Mouse (Mus musculus) kidney, embryonic 14.5 days (tissue): ENCODE measurements around the gene Clmn. TPM values are rescaled to one million over a fixed set of nuclear protein-coding genes. Genes with fewer than 3 reads are reported as not detected.
"Not testable (repeated sequence)": the region's sequence is repeated elsewhere in the genome, so short reads cannot be mapped to it uniquely, and the experiment has no call there.

Experiments
- ATAC-seq: fragments of 200-750 bp; cut with Nextera tagmentation; 2 replicates; pipeline ENCODE4 v1.8.0; 2017; ENCODE audit warnings: moderate number of reproducible peaks, mild to moderate bottlenecking, moderate TSS enrichment, moderate library complexity; ENCODE audit not compliant: low FRiP score, low TSS enrichment
- H3K27ac ChIP-seq: fragments of 300-500 bp; sonication (generic); 2 replicates; pipeline ENCODE4 v1.5.1; 2014; ENCODE audit warnings: low read depth, mild to moderate bottlenecking, low read length, moderate library complexity, mixed read lengths
- H3K27me3 ChIP-seq: fragments of 300-500 bp; sonication (generic); 2 replicates; pipeline ENCODE4 v1.6.1; 2014; ENCODE audit warnings: mild to moderate bottlenecking, low read length; ENCODE audit not compliant: control insufficient read depth, insufficient read depth
- H3K36me3 ChIP-seq: fragments of 300-500 bp; sonication (generic); 2 replicates; pipeline ENCODE4 v1.6.1; 2014; ENCODE audit warnings: low read length, mixed read lengths; ENCODE audit not compliant: control insufficient read depth, insufficient read depth
- H3K4me1 ChIP-seq: fragments of 300-500 bp; sonication (generic); 2 replicates; pipeline ENCODE4 v1.6.1; 2014; ENCODE audit warnings: low read length, mixed read lengths; ENCODE audit not compliant: control insufficient read depth, insufficient read depth
- H3K4me2 ChIP-seq: fragments of 300-500 bp; sonication (generic); replicated peaks from 2 replicates; pipeline ENCODE4 v1.6.1; 2014; ENCODE audit warnings: low read depth, mild to moderate bottlenecking, low read length
- H3K4me3 ChIP-seq: fragments of 300-500 bp; sonication (generic); 2 replicates; pipeline ENCODE4 v1.5.1; 2014; ENCODE audit warnings: mild to moderate bottlenecking, low read length
- H3K9ac ChIP-seq: fragments of 300-500 bp; sonication (generic); 2 replicates; pipeline ENCODE4 v1.6.1; 2014; ENCODE audit warnings: low read depth, mild to moderate bottlenecking, low read length, moderate library complexity
- H3K9me3 ChIP-seq: fragments of 300-500 bp; sonication (generic); 2 replicates; pipeline ENCODE4 v1.6.1; 2016; ENCODE audit warnings: low read length; ENCODE audit not compliant: control insufficient read depth
- WGBS: fragments of 180-500 bp; shearing (Covaris S2); extraction: QIAGEN DNeasy Blood & Tissue Kit; methylation state at CpG from one replicate; pipeline ENCODE4 v1.1.7; 2014; 5-methylcytosine and 5-hydroxymethylcytosine counted together
- polyA plus RNA-seq: library from polyadenylated mRNA; unstranded; fragments of >200 nt; fragmentation: Nextera tagmentation; extraction: Ambion mirVana; gene quantifications from 2 replicates; pipeline ENCODE4 v1.2.1, GENCODE M21; 2014

Clmn gene
- polyA plus RNA-seq, 1 experiment from 2014 or later = 5.3 TPM

DNA sequence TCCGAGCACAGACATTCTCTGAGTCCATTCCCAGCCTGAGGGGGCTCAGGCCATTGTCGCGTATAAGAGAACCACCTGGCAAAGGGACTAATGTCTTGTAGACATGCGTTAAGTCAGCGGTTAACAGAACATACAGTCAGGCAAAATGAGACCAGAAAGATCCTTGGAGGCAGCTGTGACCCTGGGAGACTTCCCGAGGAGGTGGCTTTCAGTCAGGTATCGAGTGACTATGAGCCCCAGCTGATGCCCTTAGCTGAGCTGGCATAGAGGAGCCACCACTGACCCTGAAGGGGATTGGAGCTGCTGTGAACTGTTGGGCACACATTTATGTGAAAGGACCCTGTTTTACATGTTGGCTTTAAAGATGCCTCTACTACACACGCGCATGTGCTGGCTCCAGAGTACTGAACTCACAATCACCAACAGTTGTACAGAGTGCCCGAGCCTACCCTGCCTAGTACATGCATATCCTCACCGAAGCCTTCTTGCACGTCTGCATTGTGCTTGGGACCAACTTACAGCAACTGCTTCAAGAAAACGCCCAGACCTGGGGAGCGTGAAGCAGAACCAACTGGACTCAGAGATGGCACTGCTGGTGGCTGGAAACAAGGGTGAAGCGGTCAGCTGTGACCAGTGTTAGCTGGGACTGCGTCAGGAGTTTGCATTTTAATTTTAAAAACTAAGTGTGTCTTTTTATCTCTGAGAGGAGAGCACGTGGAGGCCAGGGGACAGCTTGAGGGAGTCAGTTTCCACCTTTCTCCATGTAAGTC is 34.0 kb downstream of the Clmn start:
- Histone ChIP-seq H3K4me1 (peaks cover 39% of the 10 kb centered on the region), H3K36me3 (no peaks in the 10 kb centered on the region), H3K9ac (no peak overlapping the region), H3K27me3 (no peaks in the 10 kb centered on the region), H3K9me3 (no peaks in the 10 kb centered on the region), H3K4me2 (no peak overlapping the region), H3K4me3 (no peak overlapping the region), H3K27ac (no peak overlapping the region)
- ATAC-seq = no peak
- 62% methylated on average over 17 of the region's 17 CpGs for WGBS

DNA sequence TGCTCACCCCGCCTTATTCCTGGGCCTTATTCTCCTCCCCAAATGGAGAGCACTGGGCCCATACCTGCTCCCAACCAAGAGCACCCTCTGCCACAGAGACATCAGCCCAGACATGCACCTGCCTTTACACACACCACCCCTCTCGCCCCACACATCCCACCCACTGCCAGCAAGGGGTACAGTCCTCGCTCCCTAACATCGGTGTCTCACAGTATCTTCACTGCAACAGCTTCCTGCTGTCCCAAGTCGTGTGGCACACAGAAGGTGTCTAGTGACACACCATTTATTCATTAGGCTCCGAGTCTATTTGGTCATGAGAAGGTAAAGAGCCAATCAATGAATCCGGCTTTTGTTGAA is 34.6 kb downstream of the Clmn start:
- 70% methylated on average over 7 of the region's 7 CpGs for WGBS
- 0 out of 2 replicates have a peak overlapping the region, but pooled peaks have one; percentile 70 for H3K27ac ChIP-seq
- H3K4me3 ChIP-seq = no peak overlapping the region
- H3K27me3 ChIP-seq = no peaks in the 10 kb centered on the region
- no peaks in the 10 kb centered on the region for H3K9me3 ChIP-seq
- no peaks in the 10 kb centered on the region for H3K36me3 ChIP-seq
- no peak overlapping the region for H3K9ac ChIP-seq
- ATAC-seq = no peak; the same call in 1 of the 2 replicates
- H3K4me1 ChIP-seq = peaks cover 35% of the 10 kb centered on the region
- no peak overlapping the region for H3K4me2 ChIP-seq

- H3K27ac ChIP-seq = peak overlapping the region; percentile 70
- no peaks in the 10 kb centered on the region for H3K36me3 ChIP-seq
- H3K4me2 ChIP-seq = no peak overlapping the region
- 21% methylated on average over 6 of the region's 6 CpGs for WGBS
- H3K4me3 ChIP-seq = no peak overlapping the region
- H3K9me3 ChIP-seq = no peaks in the 10 kb centered on the region
- H3K4me1 ChIP-seq = peaks cover 30% of the 10 kb centered on the region
- H3K27me3 ChIP-seq = no peaks in the 10 kb centered on the region
- peak; percentile 81 for ATAC-seq
- H3K9ac ChIP-seq = no peak overlapping the region
These were observed 35.1 kb downstream of the Clmn start for GRCm38 (mm10) chr12:104829596-104830282.

DNA sequence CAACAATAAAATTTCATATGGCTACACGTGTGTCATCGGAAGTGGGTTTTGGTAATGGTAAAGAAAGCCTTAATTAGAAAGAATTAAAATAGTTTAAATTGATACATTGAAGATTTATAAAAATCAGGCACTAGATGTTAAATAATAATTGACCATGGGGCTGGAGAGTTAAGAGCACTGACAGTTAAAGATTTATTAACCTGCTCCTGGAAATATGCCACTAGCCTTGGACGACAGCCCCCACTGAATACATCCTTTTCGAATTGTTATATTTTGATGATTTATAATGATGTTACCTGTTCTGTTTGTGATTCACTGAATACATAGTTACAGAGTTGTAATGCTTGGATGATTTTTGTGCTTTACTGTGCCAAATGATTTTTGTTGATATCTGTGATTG is 35.9 kb downstream of the Clmn start:
- not testable (repeated sequence) for H3K4me3 ChIP-seq, H3K9ac ChIP-seq, H3K4me2 ChIP-seq, H3K27me3 ChIP-seq, H3K9me3 ChIP-seq, ATAC-seq, H3K27ac ChIP-seq, H3K36me3 ChIP-seq
- H3K4me1 ChIP-seq = peaks cover 32% of the 10 kb centered on the region
- WGBS = 69% methylated on average over 4 of the region's 4 CpGs

- Histone ChIP-seq H3K36me3 (no peaks in the 10 kb centered on the region), H3K4me1 (peaks cover 34% of the 10 kb centered on the region), H3K9me3 (no peaks in the 10 kb centered on the region), H3K9ac (no peak overlapping the region), H3K27ac (no peak overlapping the region), H3K4me3 (no peak overlapping the region), H3K4me2 (no peak overlapping the region), H3K27me3 (no peaks in the 10 kb centered on the region)
- ATAC-seq = no peak
- 70% methylated on average over 6 of the region's 6 CpGs for WGBS
These were observed 37.2 kb downstream of the Clmn start for GRCm38 (mm10) chr12:104827721-104828120.

DNA sequence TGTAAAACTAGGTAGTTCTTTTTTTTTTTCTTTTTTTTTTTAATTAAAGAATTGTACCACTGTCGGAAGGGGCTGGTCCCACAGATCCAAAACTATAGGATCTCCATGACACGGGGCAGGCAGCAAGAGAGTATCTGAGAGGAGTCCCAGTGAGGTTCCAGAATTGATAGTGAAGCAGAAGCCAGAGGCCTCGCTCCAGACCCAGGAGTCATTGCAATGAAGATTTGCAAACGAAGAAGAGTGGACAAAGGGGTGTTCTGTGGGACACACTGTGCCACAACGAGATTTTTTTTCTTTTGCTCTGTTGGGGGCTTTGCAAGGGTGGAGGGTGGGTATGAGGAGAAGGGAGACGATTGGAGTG is 40.0 kb downstream of the Clmn start:
- Histone ChIP-seq H3K27ac (no peak overlapping the region), H3K4me1 (peaks cover 24% of the 10 kb centered on the region), H3K4me3 (no peak overlapping the region), H3K36me3 (no peaks in the 10 kb centered on the region), H3K9me3 (no peaks in the 10 kb centered on the region), H3K27me3 (no peaks in the 10 kb centered on the region), H3K9ac (no peak overlapping the region), H3K4me2 (no peak overlapping the region)
- ATAC-seq = no peak
- 63% methylated on average over 6 of the region's 6 CpGs for WGBS

- H3K27me3 ChIP-seq = no peaks in the 10 kb centered on the region
- H3K4me1 ChIP-seq = peaks cover 18% of the 10 kb centered on the region
- no peak overlapping the region for H3K9ac ChIP-seq
- WGBS = 80% methylated on average over 12 of the region's 12 CpGs
- no peak overlapping the region for H3K4me3 ChIP-seq
- ATAC-seq = no peak
- H3K27ac ChIP-seq = no peak overlapping the region
- no peaks in the 10 kb centered on the region for H3K9me3 ChIP-seq
- H3K4me2 ChIP-seq = no peak overlapping the region
- no peaks in the 10 kb centered on the region for H3K36me3 ChIP-seq
These were observed 40.5 kb downstream of the Clmn start for GRCm38 (mm10) chr12:104824244-104824906.

DNA sequence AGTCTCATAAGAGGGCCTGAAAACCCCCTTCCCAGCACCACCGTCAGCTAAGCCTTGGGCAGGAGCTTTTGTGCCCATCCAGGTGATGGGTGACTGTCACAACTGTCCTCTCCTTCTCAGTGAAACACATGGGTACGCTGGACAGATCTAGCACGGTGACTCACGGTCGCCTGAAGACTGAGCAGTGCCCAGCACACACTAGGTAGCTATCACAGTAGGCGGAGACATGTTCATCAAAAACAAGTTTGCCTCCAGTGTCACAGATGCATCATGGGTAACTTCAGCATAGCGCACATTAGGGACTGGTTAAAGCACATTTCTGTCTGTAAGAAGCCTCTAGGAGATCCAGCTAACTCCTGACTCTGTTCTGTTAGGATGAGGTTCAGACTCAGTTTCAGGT is 41.2 kb downstream of the Clmn start:
- ATAC-seq = no peak
- no peak overlapping the region for H3K27ac ChIP-seq

More for the DNA sequence above, 41.2 kb downstream of the Clmn start:
- H3K4me1 ChIP-seq = peaks cover 21% of the 10 kb centered on the region
- H3K4me3 ChIP-seq = no peak overlapping the region
- H3K4me2 ChIP-seq = no peak overlapping the region
- H3K9me3 ChIP-seq = no peaks in the 10 kb centered on the region
- H3K27me3 ChIP-seq = no peaks in the 10 kb centered on the region
- H3K9ac ChIP-seq = no peak overlapping the region
- no peaks in the 10 kb centered on the region for H3K36me3 ChIP-seq
- WGBS = 96% methylated on average over 7 of the region's 7 CpGs
